Mouse (Mus musculus): Measurements from ENCODE around the gene Gm765. TPM values are rescaled to one million over a fixed set of nuclear protein-coding genes. Genes with fewer than 3 reads are reported as not detected.

Gm765 gene
- polyA plus RNA-seq, 1 experiment = not detected

GRCm38 (mm10) chr6:98292064-98292463, 50.5 kb downstream of the Gm765 start:
- TF ChIP-seq POLR2A (IDR thresholded peaks at IDR 0.05; ENCODE audit: borderline replicate concordance, low read depth, low read length) (no peak), CTCF (IDR thresholded peaks at IDR 0.05; ENCODE audit: low read depth, low read length) (no peak)
- Histone ChIP-seq H3K4me1 (ENCODE audit: control insufficient read depth, insufficient read depth, low read length) (no peaks in the 10 kb centered on the region), H3K4me3 (ENCODE audit: insufficient read depth, low read length) (no peak overlapping the region), H3K27ac (ENCODE audit: insufficient read depth, low read depth, low read length) (no peak overlapping the region)

- Histone ChIP-seq H3K4me3 (ENCODE audit: insufficient read depth, low read length) (no peak overlapping the region), H3K4me1 (ENCODE audit: control insufficient read depth, insufficient read depth, low read length) (peaks cover 2% of the 10 kb centered on the region; the same call in 1 of the 2 replicates), H3K27ac (ENCODE audit: insufficient read depth, low read depth, low read length) (no peak overlapping the region)
- TF ChIP-seq CTCF (IDR thresholded peaks at IDR 0.05; ENCODE audit: low read depth, low read length) (no peak), POLR2A (IDR thresholded peaks at IDR 0.05; ENCODE audit: borderline replicate concordance, low read depth, low read length) (no peak)
These were observed 54.2 kb downstream of the Gm765 start for GRCm38 (mm10) chr6:98288316-98288715.

GRCm38 (mm10) chr6:98287521-98287920, 55.0 kb downstream of the Gm765 start:
- Histone ChIP-seq H3K27ac (ENCODE audit: insufficient read depth, low read depth, low read length) (no peak overlapping the region), H3K4me1 (ENCODE audit: control insufficient read depth, insufficient read depth, low read length) (peaks cover 2% of the 10 kb centered on the region; the same call in 1 of the 2 replicates), H3K4me3 (ENCODE audit: insufficient read depth, low read length) (no peak overlapping the region)
- TF ChIP-seq POLR2A (IDR thresholded peaks at IDR 0.05; ENCODE audit: borderline replicate concordance, low read depth, low read length) = no peak
- TF ChIP-seq CTCF (IDR thresholded peaks at IDR 0.05; ENCODE audit: low read depth, low read length) = no peak

- TF ChIP-seq POLR2A (IDR thresholded peaks at IDR 0.05; ENCODE audit: borderline replicate concordance, low read depth, low read length) (no peak), CTCF (IDR thresholded peaks at IDR 0.05; ENCODE audit: low read depth, low read length) (no peak)
- Histone ChIP-seq H3K4me1 (ENCODE audit: control insufficient read depth, insufficient read depth, low read length) (peaks cover 2% of the 10 kb centered on the region; the same call in 1 of the 2 replicates), H3K27ac (ENCODE audit: insufficient read depth, low read depth, low read length) (no peak overlapping the region), H3K4me3 (ENCODE audit: insufficient read depth, low read length) (no peak overlapping the region)
These were observed 57.4 kb downstream of the Gm765 start for GRCm38 (mm10) chr6:98285190-98285589.

GRCm38 (mm10) chr6:98282791-98283190, 59.8 kb downstream of the Gm765 start:
- H3K27ac ChIP-seq (ENCODE audit: insufficient read depth, low read depth, low read length) = no peak overlapping the region
- TF ChIP-seq POLR2A (IDR thresholded peaks at IDR 0.05; ENCODE audit: borderline replicate concordance, low read depth, low read length) (no peak), CTCF (IDR thresholded peaks at IDR 0.05; ENCODE audit: low read depth, low read length) (no peak)
- H3K4me1 ChIP-seq (ENCODE audit: control insufficient read depth, insufficient read depth, low read length) = peaks cover 2% of the 10 kb centered on the region; the same call in 1 of the 2 replicates
- no peak overlapping the region for H3K4me3 ChIP-seq (ENCODE audit: insufficient read depth, low read length)

- Histone ChIP-seq H3K4me1 (ENCODE audit: control insufficient read depth, insufficient read depth, low read length) (no peaks in the 10 kb centered on the region), H3K4me3 (ENCODE audit: insufficient read depth, low read length) (no peak overlapping the region), H3K27ac (ENCODE audit: insufficient read depth, low read depth, low read length) (no peak overlapping the region)
- no peak for TF ChIP-seq CTCF (IDR thresholded peaks at IDR 0.05; ENCODE audit: low read depth, low read length)
- TF ChIP-seq POLR2A (IDR thresholded peaks at IDR 0.05; ENCODE audit: borderline replicate concordance, low read depth, low read length) = no peak
These were observed 71.0 kb downstream of the Gm765 start for GRCm38 (mm10) chr6:98271553-98271952.

GRCm38 (mm10) chr6:98262961-98263360, 79.6 kb downstream of the Gm765 start:
- TF ChIP-seq CTCF (IDR thresholded peaks at IDR 0.05; ENCODE audit: low read depth, low read length) (no peak), POLR2A (IDR thresholded peaks at IDR 0.05; ENCODE audit: borderline replicate concordance, low read depth, low read length) (no peak)
- H3K4me1 ChIP-seq (ENCODE audit: control insufficient read depth, insufficient read depth, low read length) = no peaks in the 10 kb centered on the region
- H3K4me3 ChIP-seq (ENCODE audit: insufficient read depth, low read length) = no peak overlapping the region
- H3K27ac ChIP-seq (ENCODE audit: insufficient read depth, low read depth, low read length) = no peak overlapping the region

GRCm38 (mm10) chr6:98259016-98259415, 83.5 kb downstream of the Gm765 start:
- no peak overlapping the region for H3K27ac ChIP-seq (ENCODE audit: insufficient read depth, low read depth, low read length)
- no peaks in the 10 kb centered on the region for H3K4me1 ChIP-seq (ENCODE audit: control insufficient read depth, insufficient read depth, low read length)
- TF ChIP-seq CTCF (IDR thresholded peaks at IDR 0.05; ENCODE audit: low read depth, low read length) (no peak), POLR2A (IDR thresholded peaks at IDR 0.05; ENCODE audit: borderline replicate concordance, low read depth, low read length) (no peak)
- no peak overlapping the region for H3K4me3 ChIP-seq (ENCODE audit: insufficient read depth, low read length)

GRCm38 (mm10) chr6:98246449-98246848, 96.1 kb downstream of the Gm765 start:
- Histone ChIP-seq H3K27ac (ENCODE audit: insufficient read depth, low read depth, low read length) (no peak overlapping the region), H3K4me1 (ENCODE audit: control insufficient read depth, insufficient read depth, low read length) (no peaks in the 10 kb centered on the region), H3K4me3 (ENCODE audit: insufficient read depth, low read length) (no peak overlapping the region)
- no peak for TF ChIP-seq POLR2A (IDR thresholded peaks at IDR 0.05; ENCODE audit: borderline replicate concordance, low read depth, low read length)
- no peak for TF ChIP-seq CTCF (IDR thresholded peaks at IDR 0.05; ENCODE audit: low read depth, low read length)

- TF ChIP-seq CTCF (IDR thresholded peaks at IDR 0.05; ENCODE audit: low read depth, low read length) (no peak), POLR2A (IDR thresholded peaks at IDR 0.05; ENCODE audit: borderline replicate concordance, low read depth, low read length) (no peak)
- no peaks in the 10 kb centered on the region for H3K4me1 ChIP-seq (ENCODE audit: control insufficient read depth, insufficient read depth, low read length)
- no peak overlapping the region for H3K4me3 ChIP-seq (ENCODE audit: insufficient read depth, low read length)
- no peak overlapping the region for H3K27ac ChIP-seq (ENCODE audit: insufficient read depth, low read depth, low read length)
These were observed 99.4 kb downstream of the Gm765 start for GRCm38 (mm10) chr6:98243186-98243585.
